Mouse (Mus musculus) right cerebral cortex, postnatal 36 days (tissue): Measurements from ENCODE around the gene Sept7.
"Not testable (repeated sequence)": the region's sequence is repeated elsewhere in the genome, so short reads cannot be mapped to it uniquely, and the experiment has no call there.

Experiments used
- DNase-seq, 2 experiments: peaks; one replicate each; pipeline ENCODE4 v3.0.0; 2022; ENCODE audit warnings: low spot score in 2 of 2, mixed read lengths in 1 of 2

The Sept7 gene

DNA sequence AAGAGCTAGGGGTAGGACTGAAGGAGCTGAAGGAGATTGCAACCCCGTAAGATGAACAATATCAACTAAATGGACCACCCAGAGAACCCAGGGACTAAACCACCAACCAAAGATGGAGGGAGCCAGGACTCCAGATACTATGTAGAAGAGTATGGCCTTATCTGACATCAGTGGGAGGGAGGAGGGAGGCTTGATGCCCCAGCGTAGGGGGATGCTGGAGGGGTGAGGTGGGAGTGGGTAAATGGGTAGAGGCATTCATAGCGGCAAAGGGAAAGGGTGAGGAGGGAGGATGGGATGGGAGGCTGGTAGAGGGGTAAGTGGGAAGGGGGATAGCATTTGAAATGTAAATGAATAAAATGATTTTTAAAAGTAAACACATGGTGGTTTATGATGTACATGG is 8.2 kb downstream of the Sept7 start:
- no peak for DNase-seq

GRCm38 (mm10) chr9:25260979-25261378 is 8.7 kb downstream of the Sept7 start:
- no peak for DNase-seq

DNA sequence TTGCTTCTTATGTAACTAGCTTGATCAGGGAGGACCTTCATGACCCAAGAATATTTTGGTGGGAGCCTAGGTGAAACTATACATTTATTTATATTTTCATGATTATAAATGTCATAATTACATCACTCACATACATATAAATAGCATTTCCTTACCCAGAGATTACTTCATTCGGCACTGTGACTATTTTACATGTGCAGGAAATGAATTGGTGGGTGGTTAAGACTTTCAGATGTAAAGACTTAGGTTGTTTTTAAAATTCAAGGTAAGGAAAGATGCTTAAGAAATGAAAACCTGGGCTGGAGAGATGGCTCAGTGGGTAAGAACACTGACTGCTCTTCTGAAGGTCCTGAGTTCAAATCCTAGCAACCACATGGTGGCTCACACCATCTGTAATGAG is 9.8 kb downstream of the Sept7 start:
- DNase-seq, result no peak

- DNase-seq, result no peak
Observed at GRCm38 (mm10) chr9:25265795-25266194, 13.6 kb downstream of the Sept7 start.

DNA sequence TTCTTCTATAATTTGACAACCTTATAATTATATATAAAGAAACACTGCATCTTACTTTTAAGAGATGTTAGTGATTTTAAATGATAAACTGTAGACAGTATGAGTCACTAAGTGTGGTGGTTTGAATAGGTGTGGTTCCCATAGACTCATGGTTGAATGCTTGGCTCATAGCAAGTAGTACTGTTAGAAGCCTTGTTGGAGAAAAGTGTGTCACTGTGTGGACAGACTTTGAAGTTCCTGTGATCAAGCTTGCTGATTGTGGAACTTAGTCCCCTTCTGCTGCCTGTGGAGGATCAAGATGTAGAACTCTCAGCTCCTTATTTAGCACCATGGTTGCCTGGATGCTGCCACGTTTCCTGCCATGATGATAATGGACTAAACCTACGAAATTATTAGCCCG is 14.9 kb downstream of the Sept7 start:
- DNase-seq, result no peak

- DNase-seq, result no peak
Observed at GRCm38 (mm10) chr9:25267574-25267973, 15.3 kb downstream of the Sept7 start.

DNA sequence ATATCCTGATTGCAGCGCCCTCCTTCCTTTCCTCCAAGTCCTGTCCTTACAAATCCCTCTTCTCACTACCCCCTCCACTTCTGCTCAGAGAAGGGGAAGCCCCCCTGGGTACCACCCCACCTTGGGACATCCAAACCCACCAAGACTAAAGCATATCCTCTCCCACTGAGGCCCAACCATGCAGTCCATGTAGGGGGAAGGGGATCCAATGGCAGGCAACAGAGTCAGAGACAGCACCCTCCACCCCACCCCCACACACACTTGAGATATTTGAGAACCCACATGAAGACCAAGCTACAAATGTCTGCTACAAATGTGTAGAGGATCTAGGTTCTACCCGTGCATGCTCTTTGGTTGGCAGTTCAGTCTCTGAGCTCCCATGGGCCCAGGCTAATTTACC is 19.7 kb downstream of the Sept7 start:
- no peak for DNase-seq

GRCm38 (mm10) chr9:25289796-25290195 is 37.6 kb downstream of the Sept7 start:
- DNase-seq, result no peak

DNA sequence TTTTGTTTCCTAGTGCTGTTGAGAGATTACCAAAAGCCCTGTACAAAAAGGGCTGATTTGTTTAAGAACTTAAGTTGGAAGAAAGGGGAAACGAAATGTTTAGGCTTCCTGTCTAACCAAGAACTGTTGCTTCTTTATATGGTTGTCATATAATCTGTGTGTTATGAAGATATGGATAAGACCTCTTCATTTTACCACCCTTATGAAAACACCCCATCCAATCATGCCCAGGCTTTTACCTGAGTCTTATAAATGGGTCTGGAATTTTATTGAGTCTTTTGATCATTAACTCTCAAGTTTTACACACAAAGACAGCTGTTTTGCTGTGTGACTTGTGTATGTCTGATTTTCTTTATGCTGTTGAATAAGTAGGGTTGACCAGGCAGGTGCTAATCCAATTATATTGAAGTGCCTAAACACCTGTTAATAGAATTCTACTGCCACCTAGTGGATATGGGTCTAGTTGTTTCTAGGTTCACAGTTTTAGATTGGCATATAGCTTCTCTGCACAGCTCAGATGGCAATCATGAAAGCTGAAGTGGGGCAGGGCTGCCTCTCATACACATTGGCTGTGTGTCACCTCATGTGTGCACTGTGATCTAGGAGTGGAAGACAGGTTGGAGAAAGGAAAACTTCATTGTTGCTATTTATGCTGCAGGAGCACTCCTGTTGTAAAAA is 57.4 kb downstream of the Sept7 start:
- no peak for DNase-seq

DNA sequence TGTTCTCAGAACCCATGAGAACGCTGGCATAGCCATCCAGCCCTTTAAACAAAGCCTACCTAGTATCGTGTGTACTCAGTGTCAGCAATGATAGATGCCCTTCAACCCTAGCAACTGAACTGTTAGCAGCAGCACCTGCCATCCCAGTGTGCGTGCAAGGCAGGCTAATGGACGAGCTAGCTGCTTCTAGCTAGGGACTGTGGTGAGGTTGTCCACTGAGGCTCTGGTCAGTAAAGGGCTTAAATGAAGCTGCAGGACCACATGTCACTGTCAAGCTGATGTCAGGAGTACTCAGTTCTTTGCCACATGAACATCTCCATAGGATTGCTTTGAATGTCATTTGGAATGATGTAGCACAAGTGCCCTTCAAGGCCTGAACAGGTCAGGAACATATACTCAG is 62.1 kb downstream of the Sept7 start:
- no peak for DNase-seq

DNA sequence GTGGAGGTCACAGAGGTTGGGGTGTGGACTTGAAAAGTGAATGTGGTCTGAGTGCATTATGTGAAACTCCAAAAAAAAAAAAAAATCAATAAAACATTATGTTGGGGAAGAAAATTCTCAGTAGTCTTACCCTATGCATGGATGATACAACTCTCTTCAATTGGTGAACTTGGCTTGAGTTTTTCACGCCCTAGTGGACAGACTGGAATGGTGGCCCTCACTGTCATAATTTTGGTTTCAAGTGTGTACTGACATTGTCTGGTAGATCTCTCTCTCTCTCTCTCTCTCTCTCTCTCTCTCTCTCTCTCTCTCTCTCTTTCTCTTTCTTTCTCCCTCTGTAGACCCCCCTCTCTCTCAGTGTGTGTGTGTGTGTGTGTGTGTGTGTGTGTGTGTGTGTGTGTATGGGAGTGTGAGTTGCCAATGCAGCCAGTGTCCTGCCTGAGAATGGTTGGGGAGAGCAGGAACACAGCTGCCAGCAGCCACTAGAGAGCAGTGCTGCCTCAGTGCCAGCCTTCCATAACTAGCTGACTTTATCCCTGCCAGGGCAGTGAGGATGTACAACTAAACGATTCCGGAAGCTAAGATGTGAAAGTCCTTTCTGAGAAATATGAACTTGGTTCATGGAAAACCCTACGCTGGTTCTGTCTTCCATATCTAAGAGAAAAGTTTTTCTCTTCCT is 65.7 kb downstream of the Sept7 start:
- peak; percentile 38 to 57 for DNase-seq

- not testable (repeated sequence) for DNase-seq
Observed at GRCm38 (mm10) chr9:25319676-25320075, 67.4 kb downstream of the Sept7 start.

- no peak for DNase-seq
Observed at GRCm38 (mm10) chr9:25327727-25328370, 75.6 kb downstream of the Sept7 start.

DNA sequence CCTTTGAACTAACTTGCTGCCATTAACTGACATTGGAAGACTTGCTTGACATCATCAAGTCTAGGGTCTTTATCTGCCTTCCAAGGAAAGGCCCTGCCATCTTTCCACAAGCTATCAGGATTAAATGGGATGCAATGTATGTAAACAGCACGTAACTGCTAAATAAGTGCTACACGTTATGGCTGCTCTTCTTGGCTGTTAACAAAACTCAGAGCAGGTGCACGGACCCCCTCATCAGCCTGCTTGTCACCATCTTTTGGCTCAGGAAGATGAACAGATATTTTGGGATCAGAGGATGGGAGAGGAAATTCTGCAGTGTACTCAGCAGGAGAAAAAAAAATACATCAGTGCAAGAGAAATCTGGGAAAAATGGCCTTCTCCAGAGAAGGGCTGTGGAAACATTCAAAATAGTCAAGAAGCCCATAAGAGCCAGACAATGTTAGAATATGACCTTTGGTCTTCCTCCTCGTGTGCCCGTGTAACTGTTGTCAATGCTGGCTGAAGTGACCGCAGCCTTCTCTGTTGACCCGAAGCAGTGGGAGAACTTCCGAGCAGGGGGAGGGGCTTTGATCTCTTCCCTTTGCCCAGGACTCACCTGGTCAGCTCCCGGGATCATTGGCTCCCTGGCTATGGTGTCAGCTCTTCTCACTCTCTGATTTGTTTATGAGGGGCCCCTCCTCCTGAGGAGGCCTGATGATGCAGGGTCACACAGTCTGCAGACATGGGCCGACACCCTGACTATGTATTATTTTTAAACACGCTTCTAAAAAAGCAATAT is 76.9 kb downstream of the Sept7 start:
- DNase-seq, result no peak

- DNase-seq, result no peak
Observed at GRCm38 (mm10) chr9:25337436-25338198, 85.4 kb downstream of the Sept7 start.

GRCm38 (mm10) chr9:25340412-25340811 is 88.2 kb downstream of the Sept7 start:
- DNase-seq, result no peak

GRCm38 (mm10) chr9:25353775-25354174 is 101.5 kb downstream of the Sept7 start:
- no peak for DNase-seq

DNA sequence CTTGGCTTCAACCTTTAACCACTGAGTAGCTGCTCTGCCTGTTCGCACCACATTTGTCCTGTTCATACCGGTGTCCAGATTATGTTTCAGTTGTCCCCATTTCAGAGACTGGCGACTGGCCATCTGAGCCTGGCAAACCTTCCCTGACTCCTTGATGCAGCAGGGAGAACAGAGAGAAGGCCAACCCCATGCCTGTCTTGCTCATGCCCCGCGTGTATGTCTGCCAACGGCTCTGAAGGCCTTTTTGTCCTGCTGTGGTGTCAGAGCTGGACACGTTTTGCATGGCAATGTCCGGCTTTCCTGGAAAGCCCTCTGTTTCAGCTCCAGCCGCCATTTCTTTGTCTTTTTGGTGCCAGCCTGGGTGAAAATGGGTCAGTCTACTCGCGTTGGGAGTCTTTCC is 103.6 kb downstream of the Sept7 start:
- DNase-seq, result peak; percentile 44

DNA sequence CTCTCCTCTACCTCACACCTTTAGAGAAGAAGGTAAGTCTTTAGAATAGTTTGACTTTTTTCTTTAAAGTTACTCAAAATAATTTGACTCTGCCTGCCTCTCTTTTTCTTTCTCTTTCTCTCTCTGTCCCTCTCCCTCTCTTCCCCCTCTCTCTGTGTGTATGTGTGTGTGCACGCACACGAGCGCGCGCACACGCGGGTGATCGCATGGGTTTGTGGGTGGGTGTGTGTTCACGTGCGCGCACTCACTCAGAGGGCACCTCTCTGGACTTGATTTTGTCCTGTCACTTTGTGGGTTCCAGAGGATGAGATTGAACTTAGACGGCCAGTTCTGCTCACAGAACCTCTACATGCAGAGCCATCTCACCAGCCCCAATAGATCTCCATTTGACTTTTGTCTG is 105.3 kb downstream of the Sept7 start:
- no peak for DNase-seq

GRCm38 (mm10) chr9:25358018-25358417 is 105.8 kb downstream of the Sept7 start:
- no peak for DNase-seq
